Mouse (Mus musculus): ENCODE measurements around the gene Osbpl5.

The Osbpl5 gene

GRCm38 (mm10) chr7:143756125-143757026 is at the start of gene Osbpl5:
Gene Osbpl5 (minus strand): TSS chr7:143756985.
- DNase-seq (ENCODE audit: low read depth, low spot score): no peak

- no peak for DNase-seq (ENCODE audit: low read depth, low spot score)
Measured at GRCm38 (mm10) chr7:143805199-143805624, 48.4 kb upstream of the Osbpl5 start.

- DNase-seq (ENCODE audit: low read depth, low spot score): no peak
Measured at GRCm38 (mm10) chr7:143801195-143802065, 44.6 kb upstream of the Osbpl5 start.

GRCm38 (mm10) chr7:143800770-143801169 is 44.0 kb upstream of the Osbpl5 start:
- no peak for DNase-seq (ENCODE audit: low read depth, low spot score)

GRCm38 (mm10) chr7:143798783-143799182 is 42.0 kb upstream of the Osbpl5 start:
- DNase-seq (ENCODE audit: low read depth, low spot score): no peak

- DNase-seq (ENCODE audit: low read depth, low spot score): peak; percentile 74
Measured at GRCm38 (mm10) chr7:143793121-143793520, 36.3 kb upstream of the Osbpl5 start.

GRCm38 (mm10) chr7:143792336-143792985 is 35.7 kb upstream of the Osbpl5 start:
- no peak for DNase-seq (ENCODE audit: low read depth, low spot score)

GRCm38 (mm10) chr7:143783996-143784829 is 27.4 kb upstream of the Osbpl5 start, which contains the start of gene Mrgpre:
Gene Mrgpre (minus strand): TSS chr7:143784500.
- DNase-seq (ENCODE audit: low read depth, low spot score): peak; percentile 49

GRCm38 (mm10) chr7:143783378-143783995 is 26.7 kb upstream of the Osbpl5 start:
- DNase-seq (ENCODE audit: low read depth, low spot score): no peak

- DNase-seq (ENCODE audit: low read depth, low spot score): no peak
Measured at GRCm38 (mm10) chr7:143777375-143777774, 20.6 kb upstream of the Osbpl5 start.

- no peak for DNase-seq (ENCODE audit: low read depth, low spot score)
Measured at GRCm38 (mm10) chr7:143776137-143776536, 19.4 kb upstream of the Osbpl5 start.

- no peak for DNase-seq (ENCODE audit: low read depth, low spot score)
Measured at GRCm38 (mm10) chr7:143769461-143769860, 12.7 kb upstream of the Osbpl5 start.

- no peak for DNase-seq (ENCODE audit: low read depth, low spot score)
Measured at GRCm38 (mm10) chr7:143768267-143768666, 11.5 kb upstream of the Osbpl5 start.

- no peak for DNase-seq (ENCODE audit: low read depth, low spot score)
Measured at GRCm38 (mm10) chr7:143766893-143767292, 10.1 kb upstream of the Osbpl5 start, which contains the start of gene Mrgprg. Gene Mrgprg (minus strand): TSS chr7:143766993.

- no peak for DNase-seq (ENCODE audit: low read depth, low spot score)
Measured at GRCm38 (mm10) chr7:143764876-143765530, 8.2 kb upstream of the Osbpl5 start.

- peak; percentile 58 for DNase-seq (ENCODE audit: low read depth, low spot score)
Measured at GRCm38 (mm10) chr7:143763794-143764193, 7.0 kb upstream of the Osbpl5 start.

GRCm38 (mm10) chr7:143758956-143759355 is 2.2 kb upstream of the Osbpl5 start:
- DNase-seq (ENCODE audit: low read depth, low spot score): no peak

GRCm38 (mm10) chr7:143757696-143758095 is 911 bp upstream of the Osbpl5 start:
- DNase-seq (ENCODE audit: low read depth, low spot score): peak; percentile 21

- DNase-seq (ENCODE audit: low read depth, low spot score): peak; percentile 90
Measured at GRCm38 (mm10) chr7:143757027-143757390, 224 bp upstream of the Osbpl5 start.
